Mouse (Mus musculus): Measurements from ENCODE around the gene Kazald1. TPM values are rescaled to one million over a fixed set of nuclear protein-coding genes. Genes with fewer than 3 reads are reported as not detected.

The Kazald1 gene
- total RNA-seq, 1 experiment from 2014 or later: 0.50 TPM

DNA sequence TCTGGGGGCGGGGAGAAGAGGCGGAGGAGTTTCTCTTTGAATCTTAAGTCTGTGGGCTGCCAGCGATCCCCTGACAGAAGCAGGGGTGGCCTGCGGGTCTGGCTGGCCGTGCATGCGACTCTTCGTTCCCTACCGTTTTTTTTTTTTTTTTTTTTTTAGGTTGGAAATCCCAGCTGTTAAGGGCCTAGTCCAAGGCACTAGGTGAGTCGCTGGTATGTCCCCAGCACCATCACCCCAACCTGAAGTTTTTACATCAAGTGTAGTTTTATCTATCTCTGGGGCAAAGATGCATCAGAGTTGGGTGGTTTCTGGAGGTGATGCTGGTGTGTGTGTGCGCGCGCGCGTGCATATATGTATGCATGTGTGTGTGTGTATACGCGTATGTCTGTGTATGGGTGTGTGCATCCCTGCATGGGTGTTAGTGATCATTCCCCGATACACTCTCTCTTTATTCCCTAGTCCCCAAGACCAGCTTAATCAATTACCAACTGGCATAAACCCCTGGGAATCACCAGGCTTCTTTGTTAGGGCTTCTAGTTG is 1.1 kb downstream of the Kazald1 start:
- no peak for ATAC-seq (replicated peaks; ENCODE audit: low read depth, poor library complexity, severe bottlenecking)

DNA sequence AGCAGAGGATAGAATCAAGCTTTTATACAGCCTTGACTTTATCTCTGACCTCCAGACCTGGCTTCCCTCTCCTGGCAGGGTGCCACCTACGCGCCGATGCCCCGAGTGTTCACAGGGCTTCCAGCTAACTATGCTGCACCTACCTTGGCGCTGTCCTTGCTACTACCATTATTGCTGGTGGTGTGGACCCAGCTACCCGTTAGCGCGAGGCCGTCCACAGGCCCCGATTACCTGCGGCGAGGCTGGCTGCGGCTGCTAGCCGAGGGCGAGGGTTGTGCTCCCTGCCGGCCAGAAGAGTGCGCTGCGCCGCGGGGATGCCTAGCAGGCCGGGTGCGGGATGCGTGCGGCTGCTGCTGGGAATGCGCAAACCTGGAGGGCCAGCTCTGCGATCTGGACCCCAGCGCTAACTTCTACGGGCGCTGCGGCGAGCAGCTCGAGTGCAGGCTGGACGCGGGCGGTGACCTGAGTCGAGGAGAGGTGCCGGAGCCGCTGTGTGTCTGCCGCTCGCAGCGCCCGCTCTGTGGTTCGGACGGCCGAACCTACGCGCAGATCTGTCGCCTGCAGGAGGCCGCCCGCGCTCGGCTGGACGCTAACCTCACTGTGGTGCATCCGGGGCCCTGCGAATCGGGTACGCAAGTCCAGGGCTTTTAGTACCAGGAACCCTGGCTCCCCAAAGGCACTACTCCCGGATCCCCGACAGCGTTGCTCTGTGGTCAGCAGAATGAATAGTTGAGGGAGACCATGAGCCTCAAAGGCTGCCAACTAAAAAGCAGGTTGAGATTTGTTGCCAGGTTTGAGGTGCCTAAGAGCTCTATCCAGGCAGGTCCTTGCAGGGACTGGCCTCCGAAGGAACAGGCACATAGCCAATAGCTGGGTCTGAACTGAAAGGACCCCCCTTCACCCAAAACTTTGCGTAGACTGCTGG is 1.8 kb downstream of the Kazald1 start:
- peak; percentile 10; the same call in 1 of the 2 replicates for ATAC-seq (replicated peaks; ENCODE audit: low read depth, poor library complexity, severe bottlenecking)

DNA sequence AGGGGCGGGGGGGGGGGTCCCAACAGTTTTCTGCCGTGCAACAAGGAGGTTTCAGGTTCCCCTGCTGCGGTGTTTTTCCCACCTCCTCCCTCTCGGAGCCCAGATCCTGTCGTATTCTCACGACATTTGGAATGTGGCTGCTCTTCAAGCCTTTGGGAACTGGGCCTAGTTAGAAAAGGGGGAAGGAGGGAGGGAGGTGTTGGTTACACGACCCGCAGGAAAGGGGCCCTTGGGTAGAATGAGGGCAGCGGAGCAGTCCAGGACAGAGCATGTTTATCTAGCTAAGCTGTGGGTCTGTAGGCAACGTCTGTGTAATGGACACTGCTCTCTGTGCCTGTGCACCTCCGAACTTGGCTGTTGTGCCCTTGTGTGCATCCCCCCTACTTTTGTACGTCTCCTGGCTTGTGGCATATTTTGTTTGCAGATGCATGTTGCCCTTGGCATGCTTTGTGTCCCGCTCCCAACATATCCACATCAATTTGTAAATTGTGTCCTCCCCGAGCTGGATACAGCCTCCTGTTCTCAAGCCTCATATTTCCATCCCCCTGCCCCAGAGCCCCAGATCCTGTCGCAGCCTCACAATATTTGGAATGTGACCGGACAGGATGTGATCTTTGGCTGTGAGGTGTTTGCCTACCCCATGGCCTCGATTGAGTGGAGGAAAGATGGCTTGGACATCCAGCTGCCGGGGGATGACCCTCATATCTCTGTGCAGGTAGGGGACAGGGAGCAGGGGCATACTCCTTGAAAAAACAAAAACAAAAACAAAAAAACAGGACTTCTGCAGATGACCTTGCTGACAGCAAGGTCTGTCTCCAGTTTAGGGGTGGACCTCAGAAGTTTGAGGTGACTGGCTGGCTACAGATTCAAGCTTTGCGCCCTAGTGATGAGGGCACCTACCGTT is 3.0 kb downstream of the Kazald1 start:
- ATAC-seq (replicated peaks; ENCODE audit: low read depth, poor library complexity, severe bottlenecking): no peak

DNA sequence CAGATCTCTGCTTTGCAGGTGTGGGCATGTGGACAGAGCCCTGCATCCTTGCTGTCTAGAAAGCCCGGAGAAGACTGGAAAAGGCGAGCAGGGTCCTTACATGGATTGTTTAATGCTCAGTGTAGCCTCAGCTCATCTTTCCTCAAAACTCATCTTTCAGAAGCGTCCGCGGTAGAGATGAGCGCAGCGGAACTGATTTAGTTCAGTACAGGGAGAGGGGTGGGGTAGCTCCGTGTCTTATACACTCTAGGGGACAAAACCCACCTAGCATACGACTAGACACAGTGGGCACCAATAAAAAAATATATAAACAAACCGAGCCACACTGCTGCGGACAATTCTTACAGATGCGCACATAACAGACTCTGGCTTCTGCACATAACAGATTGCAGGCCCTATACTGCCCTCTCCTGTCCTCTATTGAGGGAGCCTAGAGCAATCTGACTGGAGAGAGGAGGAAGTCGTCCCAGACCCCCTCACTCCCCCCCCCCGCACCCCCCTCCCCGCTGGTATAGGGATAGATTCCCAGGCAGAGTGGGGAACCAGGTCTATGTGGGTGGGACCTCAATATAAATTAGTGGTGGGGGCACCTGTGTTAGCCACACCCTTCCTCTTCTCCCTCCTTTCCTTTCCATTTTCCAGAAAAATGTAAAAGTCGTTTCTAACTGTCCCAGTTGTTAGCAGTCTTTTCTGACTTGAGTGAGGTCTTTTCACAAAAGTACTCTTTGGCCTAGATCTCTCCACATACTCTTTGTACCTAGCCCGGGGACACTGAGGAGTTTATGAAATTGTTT is 4.1 kb downstream of the Kazald1 start:
- ATAC-seq (replicated peaks; ENCODE audit: low read depth, poor library complexity, severe bottlenecking): 0 out of 2 replicates have a peak, but pooled peaks have one; percentile 12

DNA sequence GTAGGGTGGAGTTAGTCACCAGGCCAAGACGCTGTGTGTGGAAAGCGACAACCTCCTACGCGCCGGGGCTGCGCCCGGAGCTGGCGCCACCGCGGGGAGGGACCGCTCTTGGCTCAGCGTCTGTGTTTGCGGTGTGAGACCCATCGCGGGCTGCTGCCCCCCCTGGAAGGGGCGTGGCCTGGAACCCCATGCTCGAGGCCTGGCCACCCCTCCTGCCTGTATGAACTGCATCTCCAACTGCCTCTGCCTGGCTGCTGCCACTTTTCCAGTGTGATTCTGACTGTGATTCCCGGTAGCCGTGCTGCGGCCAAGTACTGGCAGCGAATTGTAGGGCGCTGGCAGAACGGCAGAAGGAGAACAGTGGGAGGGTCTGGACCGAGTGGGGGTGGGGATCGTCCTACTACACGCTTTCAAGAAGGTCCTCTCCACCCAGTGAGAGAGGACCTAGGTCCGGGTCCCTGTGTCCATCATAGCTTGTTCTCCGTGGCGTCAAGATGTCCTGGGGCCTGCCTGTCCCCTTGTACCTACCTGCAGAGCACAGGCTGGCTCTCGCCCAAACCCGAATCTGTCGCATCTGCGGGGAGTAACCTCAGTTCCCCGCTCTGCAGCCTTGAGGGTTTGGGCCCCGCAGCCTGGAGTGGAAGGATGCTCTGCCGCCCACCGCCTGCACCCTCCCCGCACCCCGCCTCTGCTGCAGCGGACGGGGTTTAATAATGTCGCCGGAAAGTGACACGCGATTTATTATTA is 4.9 kb downstream of the Kazald1 start:
- ATAC-seq (replicated peaks; ENCODE audit: low read depth, poor library complexity, severe bottlenecking): peak; percentile 23

DNA sequence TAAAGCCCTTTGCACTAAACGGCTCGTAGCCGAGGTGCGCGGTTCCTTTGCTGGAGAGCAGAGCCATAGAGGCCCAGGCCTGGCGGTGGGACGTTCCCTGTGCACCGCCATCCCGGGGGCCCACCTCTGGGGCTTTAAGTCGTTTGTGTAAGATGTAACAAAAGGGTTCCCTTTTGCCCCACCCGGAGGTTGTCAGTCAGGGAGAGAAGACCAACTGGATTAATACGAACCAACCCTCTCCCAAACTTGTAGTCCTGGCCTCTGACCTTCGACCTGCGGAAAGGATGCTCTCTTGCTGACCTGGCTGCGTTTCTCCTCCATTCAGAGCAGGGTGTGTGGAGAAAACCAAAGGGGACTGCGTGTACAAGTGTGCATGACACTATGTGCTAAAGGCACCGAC is 5.7 kb downstream of the Kazald1 start:
- ATAC-seq (replicated peaks; ENCODE audit: low read depth, poor library complexity, severe bottlenecking): no peak

DNA sequence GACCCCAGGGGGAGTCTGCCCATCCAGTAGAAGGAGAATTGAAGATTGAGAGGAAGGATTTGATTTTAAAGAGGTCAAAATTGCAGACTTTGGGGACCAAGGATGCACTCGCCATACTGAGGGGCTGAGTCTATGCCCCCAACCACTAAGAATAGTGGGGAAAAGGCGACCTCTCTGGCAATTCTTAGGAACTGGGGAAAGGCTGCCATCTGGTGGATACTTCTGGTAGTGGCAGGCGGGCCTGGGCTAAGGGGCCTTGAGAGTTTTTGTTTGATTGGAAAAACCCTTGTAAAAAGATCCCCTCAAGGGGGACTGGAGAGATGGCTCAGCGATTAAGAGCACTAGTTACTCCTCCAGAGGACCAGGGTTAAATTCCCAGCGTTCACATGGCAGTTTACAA is 6.2 kb downstream of the Kazald1 start:
- peak; percentile 30; the same call in 1 of the 2 replicates for ATAC-seq (replicated peaks; ENCODE audit: low read depth, poor library complexity, severe bottlenecking)

DNA sequence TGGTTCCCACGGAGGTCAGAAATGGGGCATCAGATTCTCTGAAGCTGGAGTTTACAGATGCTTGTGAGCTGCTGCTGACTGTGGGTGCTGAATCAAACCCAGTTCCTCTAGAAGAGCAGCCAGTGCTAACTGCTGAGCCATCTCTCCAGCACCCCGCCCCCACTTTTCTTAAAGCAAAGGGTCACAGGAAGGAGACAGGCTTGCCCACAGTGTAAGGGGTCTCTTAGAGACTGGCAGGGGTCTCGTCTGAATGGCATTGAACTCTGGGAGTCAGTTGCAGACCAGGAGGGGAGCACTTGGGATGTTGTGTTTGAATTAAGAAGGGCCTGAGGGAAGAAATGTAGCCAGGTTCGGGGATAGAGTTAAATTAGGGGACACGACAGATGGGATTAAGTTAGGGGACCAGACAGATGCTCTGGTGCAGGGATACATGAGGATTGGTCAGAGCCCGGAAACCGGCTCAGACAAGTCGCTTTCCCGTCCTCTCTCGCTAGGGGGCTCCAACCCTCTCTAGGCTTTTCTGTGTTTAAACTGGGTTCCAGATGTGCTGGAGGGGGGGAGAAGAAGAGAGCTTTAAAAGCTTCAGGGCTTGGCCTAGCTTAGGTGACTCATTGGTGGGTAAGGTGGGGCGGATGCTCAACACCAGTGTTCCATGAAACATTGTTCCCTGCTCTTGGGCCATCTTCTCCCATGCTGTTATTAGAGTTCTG is 7.0 kb downstream of the Kazald1 start:
- ATAC-seq (replicated peaks; ENCODE audit: low read depth, poor library complexity, severe bottlenecking): peak; percentile 34; the same call in 1 of the 2 replicates

DNA sequence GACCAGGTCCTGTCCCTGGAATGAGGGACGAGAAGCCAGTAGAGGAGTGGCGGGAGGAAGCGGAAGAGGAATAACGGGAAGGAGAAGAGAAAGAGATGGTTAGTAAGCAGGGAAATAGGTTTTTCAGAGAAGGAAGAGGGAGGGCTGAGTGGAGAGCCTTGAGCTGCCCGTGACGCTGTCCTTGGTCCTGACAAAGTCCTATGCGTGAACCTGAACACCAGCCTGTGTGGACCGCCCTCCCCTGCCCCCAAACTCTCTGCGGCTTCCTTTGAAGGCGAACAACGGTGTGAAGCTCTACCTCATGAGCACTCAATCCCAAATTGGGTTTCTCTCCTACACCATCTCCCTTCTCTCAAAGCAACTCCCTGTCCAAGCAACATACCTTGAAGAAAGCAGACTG is 22.8 kb downstream of the Kazald1 start:
- peak; percentile 86 for ATAC-seq (replicated peaks; ENCODE audit: low read depth, poor library complexity, severe bottlenecking)

DNA sequence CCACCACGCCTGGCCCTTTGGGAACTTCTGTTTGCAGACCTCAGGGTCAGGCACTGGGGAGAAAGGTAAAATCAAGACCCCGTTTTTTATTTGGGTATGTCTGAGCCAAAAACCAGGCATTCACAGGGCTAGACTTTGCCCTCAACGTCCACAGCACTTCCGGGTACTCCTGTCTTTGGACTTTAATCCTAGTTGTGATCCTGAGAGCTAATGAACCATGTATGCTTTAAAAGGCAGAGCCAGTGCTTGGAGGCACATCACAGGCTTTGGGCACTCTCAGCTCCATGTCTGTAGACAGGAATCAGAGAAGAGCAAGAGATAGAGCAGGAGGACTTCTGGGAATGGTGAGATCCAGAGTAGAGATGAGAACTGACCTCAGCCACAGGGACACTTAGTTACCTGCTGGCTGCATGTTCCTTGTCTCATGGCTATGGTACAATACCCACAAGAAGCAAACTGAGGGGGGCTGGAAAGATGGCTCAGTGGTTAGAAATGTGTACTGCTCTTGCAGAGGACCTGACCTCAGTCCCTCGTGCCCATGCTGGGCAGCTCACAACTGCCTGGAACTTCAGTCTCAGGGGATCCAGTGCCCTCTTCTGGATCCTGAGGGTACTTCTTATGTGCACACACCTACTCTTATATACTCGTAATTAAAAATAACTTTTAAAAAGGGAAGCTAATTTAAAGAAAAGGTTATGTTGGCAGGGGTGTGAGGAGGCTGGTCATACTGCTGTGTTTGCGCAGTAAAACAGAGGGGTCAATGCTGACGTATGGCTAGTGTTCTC is 25.6 kb downstream of the Kazald1 start:
- no peak for ATAC-seq (replicated peaks; ENCODE audit: low read depth, poor library complexity, severe bottlenecking)

DNA sequence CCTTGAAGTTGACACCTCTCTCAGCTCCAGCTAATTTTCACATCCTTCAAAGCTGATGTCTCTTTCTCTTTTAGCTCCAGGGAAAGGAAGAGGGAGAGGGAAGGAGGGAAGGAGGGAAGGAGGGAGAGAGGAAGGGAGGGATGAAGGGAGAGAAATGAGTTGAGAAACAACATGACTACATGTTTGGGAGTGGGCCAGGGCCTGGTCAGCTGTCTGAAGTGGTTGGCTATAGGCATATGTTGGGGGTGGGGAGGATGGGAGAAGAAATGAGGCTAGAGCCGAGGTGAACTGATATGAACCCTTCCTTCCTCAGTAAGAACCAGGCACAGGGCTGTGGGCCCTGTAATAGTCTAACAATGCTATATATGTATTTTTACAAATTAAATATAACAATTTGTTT is 30.6 kb downstream of the Kazald1 start:
- no peak for ATAC-seq (replicated peaks; ENCODE audit: low read depth, poor library complexity, severe bottlenecking)

DNA sequence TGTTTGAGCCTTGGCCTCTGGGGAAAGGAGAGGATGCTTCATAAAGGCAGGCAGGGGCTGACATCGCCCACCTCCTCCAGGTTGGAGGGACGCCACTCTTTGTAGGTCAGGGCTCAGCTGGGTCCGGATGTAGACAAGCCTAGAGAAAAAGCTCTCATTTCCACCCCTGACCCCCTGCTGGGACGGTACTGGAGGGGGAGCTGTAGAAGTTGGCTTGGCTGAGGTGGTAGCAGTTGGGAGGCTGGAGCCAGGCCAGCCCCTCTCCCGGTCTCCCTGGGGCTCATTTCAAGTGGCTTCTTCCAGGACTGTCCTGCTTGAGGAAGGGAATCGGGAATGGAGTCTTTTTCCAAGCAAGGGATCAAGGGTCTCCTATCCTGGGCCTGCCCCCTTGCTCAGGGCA is 31.6 kb downstream of the Kazald1 start:
- ATAC-seq (replicated peaks; ENCODE audit: low read depth, poor library complexity, severe bottlenecking): no peak

DNA sequence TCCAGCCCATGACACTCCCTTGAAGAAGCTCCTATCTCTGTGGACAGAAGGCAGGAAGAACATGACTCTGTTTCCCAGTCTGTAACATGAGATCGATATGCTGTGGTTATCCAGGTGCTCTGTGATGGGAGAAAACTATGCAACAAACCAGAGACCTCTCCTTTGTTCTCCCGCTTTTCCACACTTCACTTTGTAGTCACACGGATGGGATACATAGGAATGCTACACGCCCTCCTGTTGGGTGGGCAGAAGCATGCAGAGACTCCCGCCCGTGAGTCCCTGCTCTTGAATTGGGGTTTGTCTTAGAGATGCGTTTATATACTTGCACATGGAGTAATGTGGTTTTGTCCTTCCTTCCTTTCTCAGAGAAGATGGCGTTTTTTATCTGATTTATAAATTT is 35.6 kb downstream of the Kazald1 start:
- no peak for ATAC-seq (replicated peaks; ENCODE audit: low read depth, poor library complexity, severe bottlenecking)

DNA sequence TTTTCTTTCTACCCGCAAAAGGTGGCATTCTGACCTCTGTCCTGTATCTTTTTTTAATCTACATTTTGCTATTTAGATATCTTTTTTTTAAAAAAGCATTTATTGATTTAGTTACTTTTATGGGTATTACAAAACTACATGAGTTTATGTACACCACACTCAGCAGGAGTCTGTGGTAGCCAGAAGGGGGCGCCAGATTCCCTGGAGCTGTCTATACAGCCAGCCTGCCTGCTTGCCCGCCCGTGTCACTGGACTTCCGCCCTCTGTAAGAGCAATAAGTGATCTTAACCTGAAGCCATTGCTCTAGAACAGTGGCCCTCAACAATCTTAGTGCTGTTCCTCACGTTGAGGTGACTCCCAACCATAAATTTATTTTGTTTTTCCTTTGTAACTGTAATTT is 37.4 kb downstream of the Kazald1 start:
- ATAC-seq (replicated peaks; ENCODE audit: low read depth, poor library complexity, severe bottlenecking): no peak

DNA sequence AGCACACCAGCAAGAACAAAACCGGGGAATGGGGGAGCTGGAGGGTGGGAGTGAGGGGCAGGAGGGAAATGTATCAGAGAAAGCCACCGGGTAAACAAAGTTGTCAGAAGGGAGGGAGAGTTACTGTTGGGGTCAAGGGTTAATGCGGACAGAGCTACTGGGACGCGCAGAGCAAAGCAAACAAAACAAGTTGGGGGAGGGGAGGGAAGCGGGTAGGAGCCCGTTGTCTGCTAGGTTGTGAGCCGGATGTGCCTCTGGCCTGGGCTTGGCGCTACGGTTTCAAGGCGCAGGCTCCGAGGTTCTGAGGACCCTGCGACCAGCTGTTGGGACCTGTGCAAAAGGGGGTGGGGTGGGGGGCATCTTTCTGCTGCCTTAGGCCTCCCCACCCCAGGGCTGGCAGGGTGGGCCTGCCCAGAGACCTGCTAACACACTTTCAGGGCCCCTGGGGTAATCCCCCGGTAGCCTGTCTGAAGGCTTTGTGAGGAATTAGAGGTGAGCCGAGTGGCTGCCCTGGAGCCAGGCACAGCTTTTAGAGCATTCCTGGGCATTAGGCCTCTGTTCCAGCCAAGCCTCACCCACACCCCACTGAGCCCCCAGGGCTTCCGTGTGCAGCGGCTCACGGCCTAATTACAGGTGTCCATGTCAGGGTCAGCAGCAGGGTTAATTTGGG is 38.9 kb downstream of the Kazald1 start:
- no peak for ATAC-seq (replicated peaks; ENCODE audit: low read depth, poor library complexity, severe bottlenecking)

DNA sequence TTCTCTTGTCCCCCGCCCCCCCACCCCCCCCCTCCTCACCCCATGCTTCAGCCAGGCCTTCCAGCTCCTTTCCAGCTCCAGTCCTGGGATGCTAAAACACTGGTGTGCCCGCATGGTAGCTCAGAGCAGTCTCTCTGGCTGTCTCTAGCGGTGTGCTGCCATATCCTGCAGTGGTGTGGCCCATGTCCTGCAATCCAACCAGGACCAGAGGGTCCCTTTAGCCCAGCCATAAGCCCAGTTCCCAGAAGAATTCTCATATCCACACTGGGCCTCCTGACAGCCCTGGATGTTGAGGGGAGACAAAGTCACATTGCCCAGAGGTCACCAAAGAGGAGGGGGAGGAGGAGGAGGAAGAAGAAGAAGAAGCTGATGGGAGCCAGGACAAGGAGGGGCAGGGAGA is 39.7 kb downstream of the Kazald1 start:
- no peak for ATAC-seq (replicated peaks; ENCODE audit: low read depth, poor library complexity, severe bottlenecking)

DNA sequence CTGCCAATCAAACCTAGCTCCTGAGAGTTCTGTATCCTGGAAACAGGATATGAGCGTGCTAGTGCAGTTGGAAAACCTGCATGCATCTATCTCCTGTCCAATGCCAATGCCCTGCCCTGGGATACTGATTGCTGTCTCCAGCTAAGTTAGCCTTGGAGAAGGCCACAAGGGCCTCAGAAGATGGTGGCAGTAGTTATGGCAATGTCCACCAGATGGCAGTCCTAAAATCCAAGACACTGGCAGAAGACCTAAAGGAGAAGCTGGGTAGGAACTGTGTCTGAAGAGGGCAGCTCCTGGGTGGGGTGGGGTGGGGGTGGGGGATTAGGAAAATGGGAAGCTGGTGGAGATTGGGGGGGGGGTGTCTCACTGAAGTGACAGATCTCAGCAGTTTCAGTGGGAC is 41.8 kb downstream of the Kazald1 start:
- ATAC-seq (replicated peaks; ENCODE audit: low read depth, poor library complexity, severe bottlenecking): peak; percentile 72; the same call in 1 of the 2 replicates

Data from common myeloid progenitor, adult 5-6 weeks (primary cell).